Mouse (Mus musculus): ENCODE data around the gene Nle1. TPM values are rescaled to one million over a fixed set of nuclear protein-coding genes. Genes with fewer than 3 reads are reported as not detected.

Gene Nle1
- polyA plus RNA-seq, 1 experiment from 2014 or later, result 32.1 TPM

- 83% methylated on average over 9 of the region's 9 CpGs for WGBS
- Histone ChIP-seq H3K4me3 (no peak overlapping the region), H3K4me1 (peaks cover 15% of the 10 kb centered on the region), H3K9ac (no peak overlapping the region), H3K9me3 (replicated peaks) (no peaks in the 10 kb centered on the region), H3K4me2 (replicated peaks) (no peak overlapping the region), H3K27ac (no peak overlapping the region), H3K36me3 (no peaks in the 10 kb centered on the region), H3K27me3 (no peaks in the 10 kb centered on the region)
- no peak for ATAC-seq (ENCODE audit: low FRiP score)
Observed at GRCm38 (mm10) chr11:82862638-82863037, 45.6 kb downstream of the Nle1 start.

DNA sequence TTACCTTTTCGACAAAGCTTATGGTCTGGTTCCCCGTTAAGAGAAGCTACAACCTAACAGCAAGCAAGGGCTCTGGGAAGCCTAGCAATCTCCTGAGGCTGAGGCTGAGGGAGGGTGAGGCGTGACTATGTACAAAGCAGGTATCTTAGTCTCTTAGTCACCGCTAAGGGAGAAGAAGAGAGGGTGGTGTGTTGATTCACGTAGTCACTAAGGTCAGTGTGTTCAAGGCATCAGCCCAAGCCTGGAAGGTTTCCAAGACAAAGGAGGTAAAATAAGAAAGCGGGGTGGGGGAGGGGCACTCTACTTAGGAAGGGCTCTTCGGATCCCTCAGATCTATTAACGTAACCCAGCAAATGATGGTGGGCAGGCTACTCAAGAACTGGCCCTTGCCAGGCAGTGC lies 46.7 kb downstream of the Nle1 start:
- whole genome bisulfite sequencing, result 77% methylated on average over 8 of the region's 8 CpGs
- no peaks in the 10 kb centered on the region for H3K27me3 ChIP-seq
- H3K4me3 ChIP-seq, result no peak overlapping the region
- H3K9me3 ChIP-seq (replicated peaks), result no peaks in the 10 kb centered on the region
- ATAC-seq (ENCODE audit: low FRiP score), result no peak
- H3K4me2 ChIP-seq (replicated peaks), result no peak overlapping the region
- no peak overlapping the region for H3K9ac ChIP-seq
- peaks cover 15% of the 10 kb centered on the region for H3K4me1 ChIP-seq
- no peak overlapping the region for H3K27ac ChIP-seq
- no peaks in the 10 kb centered on the region for H3K36me3 ChIP-seq

- Histone ChIP-seq H3K9ac (no peak overlapping the region), H3K9me3 (replicated peaks) (no peaks in the 10 kb centered on the region), H3K4me3 (no peak overlapping the region), H3K36me3 (no peaks in the 10 kb centered on the region), H3K4me1 (peaks cover 18% of the 10 kb centered on the region), H3K27me3 (no peaks in the 10 kb centered on the region), H3K27ac (no peak overlapping the region), H3K4me2 (replicated peaks) (no peak overlapping the region)
- ATAC-seq (ENCODE audit: low FRiP score), result no peak
- WGBS, result 84% methylated on average over 6 of the region's 6 CpGs
Observed at GRCm38 (mm10) chr11:82860759-82861158, 47.5 kb downstream of the Nle1 start.

DNA sequence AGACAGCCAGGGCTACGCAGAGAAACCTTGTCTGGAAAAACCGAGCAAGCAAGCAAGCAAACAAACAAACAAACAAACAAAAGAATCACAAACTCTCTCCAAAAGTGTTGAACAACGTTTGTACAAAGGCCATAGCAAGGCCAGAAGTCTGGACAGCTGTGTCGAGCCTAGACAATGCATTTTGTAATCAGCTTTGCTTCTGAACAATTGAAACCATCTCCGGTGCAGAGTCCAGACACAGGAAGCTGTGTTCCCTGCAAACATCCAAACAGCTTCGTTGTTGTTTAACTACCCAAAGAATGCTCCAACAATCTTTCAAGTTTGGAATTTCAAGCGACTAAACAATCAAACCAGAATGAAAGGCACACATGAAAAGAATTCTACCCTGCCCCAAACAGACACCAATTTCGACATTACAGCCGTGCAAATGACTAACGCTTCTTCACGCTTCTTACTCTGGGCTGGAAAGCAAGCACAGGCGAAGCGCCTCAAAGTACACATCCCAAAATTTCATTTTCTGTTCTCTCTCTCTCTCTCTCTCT lies 50.8 kb downstream of the Nle1 start:
- Histone ChIP-seq H3K36me3 (no peaks in the 10 kb centered on the region), H3K27me3 (no peaks in the 10 kb centered on the region), H3K4me1 (peaks cover 15% of the 10 kb centered on the region; the same call in 1 of the 2 replicates), H3K9me3 (replicated peaks) (no peaks in the 10 kb centered on the region), H3K4me2 (replicated peaks) (no peak overlapping the region), H3K27ac (no peak overlapping the region), H3K9ac (no peak overlapping the region), H3K4me3 (no peak overlapping the region)
- ATAC-seq (ENCODE audit: low FRiP score), result no peak
- WGBS, result 75% methylated on average over 13 of the region's 13 CpGs

GRCm38 (mm10) chr11:82856032-82856431 lies 52.2 kb downstream of the Nle1 start:
- ATAC-seq (ENCODE audit: low FRiP score), result no peak
- no peaks in the 10 kb centered on the region for H3K27me3 ChIP-seq

DNA sequence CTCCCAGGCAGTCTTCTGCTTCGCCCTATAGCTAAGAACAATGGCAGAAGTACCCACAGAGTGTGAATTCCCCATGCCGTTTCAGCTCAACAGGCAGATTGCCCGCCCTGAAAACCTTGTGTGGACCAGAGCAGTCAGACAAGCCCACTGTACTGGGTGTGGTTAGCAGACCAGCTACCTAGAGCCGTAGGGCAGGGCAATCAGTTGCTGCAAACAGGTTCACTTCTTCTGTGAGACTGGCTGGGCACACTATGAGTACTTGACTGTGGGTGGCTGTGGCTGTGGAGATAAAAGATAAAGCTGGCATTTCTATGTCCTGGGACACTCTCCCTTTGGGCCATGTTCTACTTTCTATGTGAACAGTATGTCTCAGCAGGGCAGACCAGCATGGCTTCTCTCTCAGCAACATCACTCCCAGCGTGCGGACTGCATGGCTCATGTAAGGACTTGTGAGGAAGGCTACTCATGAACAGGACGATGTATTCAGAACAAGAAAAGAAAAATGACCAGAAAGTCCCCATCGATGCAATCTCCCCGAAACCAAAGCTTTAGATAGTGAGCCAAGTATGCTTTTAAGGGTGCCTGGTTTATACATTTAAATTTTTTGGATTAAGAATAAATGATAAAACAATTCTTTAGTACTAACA lies 52.8 kb downstream of the Nle1 start:
- Histone ChIP-seq H3K27me3 (no peaks in the 10 kb centered on the region), H3K4me1 (peaks cover 17% of the 10 kb centered on the region), H3K9ac (no peak overlapping the region), H3K36me3 (no peaks in the 10 kb centered on the region), H3K27ac (no peak overlapping the region), H3K9me3 (replicated peaks) (no peaks in the 10 kb centered on the region), H3K4me2 (replicated peaks) (no peak overlapping the region), H3K4me3 (no peak overlapping the region)
- WGBS, result 80% methylated on average over 9 of the region's 9 CpGs
- no peak for ATAC-seq (ENCODE audit: low FRiP score)

More at GRCm38 (mm10) chr11:82856032-82856431, 52.2 kb downstream of the Nle1 start:
- peaks cover 11% of the 10 kb centered on the region for H3K4me1 ChIP-seq
- no peaks in the 10 kb centered on the region for H3K9me3 ChIP-seq (replicated peaks)
- no peak overlapping the region for H3K4me3 ChIP-seq
- no peak overlapping the region for H3K27ac ChIP-seq
- H3K4me2 ChIP-seq (replicated peaks), result no peak overlapping the region
- 58% methylated on average over 10 of the region's 10 CpGs for WGBS
- no peak overlapping the region for H3K9ac ChIP-seq
- H3K36me3 ChIP-seq, result no peaks in the 10 kb centered on the region

GRCm38 (mm10) chr11:82854111-82854510 lies 54.1 kb downstream of the Nle1 start:
- no peak overlapping the region for H3K9ac ChIP-seq
- 88% methylated on average over 6 of the region's 6 CpGs for WGBS
- no peak for ATAC-seq (ENCODE audit: low FRiP score)
- H3K4me2 ChIP-seq (replicated peaks), result no peak overlapping the region
- no peak overlapping the region for H3K4me3 ChIP-seq
- no peak overlapping the region for H3K27ac ChIP-seq
- H3K9me3 ChIP-seq (replicated peaks), result no peaks in the 10 kb centered on the region
- H3K27me3 ChIP-seq, result no peaks in the 10 kb centered on the region
- H3K36me3 ChIP-seq, result no peaks in the 10 kb centered on the region
- H3K4me1 ChIP-seq, result peaks cover 22% of the 10 kb centered on the region

DNA sequence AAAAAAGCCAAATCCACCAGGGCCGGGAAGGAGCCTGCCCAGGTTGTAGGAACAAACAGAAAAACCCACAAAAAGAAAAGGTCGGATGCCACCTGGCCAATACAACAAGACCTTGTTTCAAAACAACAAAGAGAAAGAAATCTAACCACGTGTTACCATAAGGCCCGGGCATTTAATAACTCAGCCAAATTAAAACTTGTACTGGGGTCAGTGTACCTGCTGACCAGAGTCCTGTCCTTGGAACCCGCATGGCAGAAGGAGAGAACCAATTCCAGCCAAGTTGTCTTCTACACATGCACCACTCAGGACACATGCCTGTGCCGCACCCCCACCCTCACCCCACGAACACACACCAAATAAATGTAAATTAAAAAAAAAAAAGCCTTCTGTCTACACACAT lies 55.3 kb downstream of the Nle1 start:
- H3K36me3 ChIP-seq, result no peaks in the 10 kb centered on the region
- H3K27ac ChIP-seq, result no peak overlapping the region
- 88% methylated on average over 7 of the region's 7 CpGs for WGBS
- no peak overlapping the region for H3K4me3 ChIP-seq
- no peaks in the 10 kb centered on the region for H3K9me3 ChIP-seq (replicated peaks)
- H3K4me1 ChIP-seq, result peaks cover 22% of the 10 kb centered on the region
- no peaks in the 10 kb centered on the region for H3K27me3 ChIP-seq
- no peak overlapping the region for H3K9ac ChIP-seq
- H3K4me2 ChIP-seq (replicated peaks), result no peak overlapping the region
- ATAC-seq (ENCODE audit: low FRiP score), result no peak

DNA sequence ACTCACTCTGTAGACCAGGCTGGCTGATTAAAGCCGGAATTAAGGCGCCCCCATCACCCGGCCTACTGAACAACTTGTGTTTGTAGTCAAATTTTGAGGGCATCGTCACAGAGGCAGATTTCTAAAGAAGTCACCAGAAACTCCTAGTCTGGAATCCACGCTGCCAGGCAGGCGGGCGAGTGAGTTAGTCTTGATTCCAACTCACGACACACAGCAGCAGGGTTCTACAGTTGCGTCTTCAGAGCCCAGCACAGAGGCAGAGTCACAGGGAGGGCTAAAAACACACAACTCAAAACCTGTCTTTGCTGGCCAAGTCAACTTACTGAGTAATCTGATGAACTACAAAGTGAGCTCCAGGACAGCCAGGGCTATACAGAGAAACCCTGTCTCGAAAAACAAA lies 55.7 kb downstream of the Nle1 start:
- Histone ChIP-seq H3K9me3 (replicated peaks) (no peaks in the 10 kb centered on the region), H3K27ac (no peak overlapping the region), H3K27me3 (no peaks in the 10 kb centered on the region), H3K9ac (no peak overlapping the region), H3K4me2 (replicated peaks) (no peak overlapping the region), H3K4me3 (no peak overlapping the region), H3K36me3 (no peaks in the 10 kb centered on the region), H3K4me1 (peaks cover 22% of the 10 kb centered on the region)
- WGBS, result 82% methylated on average over 10 of the region's 10 CpGs
- ATAC-seq (ENCODE audit: low FRiP score), result no peak

DNA sequence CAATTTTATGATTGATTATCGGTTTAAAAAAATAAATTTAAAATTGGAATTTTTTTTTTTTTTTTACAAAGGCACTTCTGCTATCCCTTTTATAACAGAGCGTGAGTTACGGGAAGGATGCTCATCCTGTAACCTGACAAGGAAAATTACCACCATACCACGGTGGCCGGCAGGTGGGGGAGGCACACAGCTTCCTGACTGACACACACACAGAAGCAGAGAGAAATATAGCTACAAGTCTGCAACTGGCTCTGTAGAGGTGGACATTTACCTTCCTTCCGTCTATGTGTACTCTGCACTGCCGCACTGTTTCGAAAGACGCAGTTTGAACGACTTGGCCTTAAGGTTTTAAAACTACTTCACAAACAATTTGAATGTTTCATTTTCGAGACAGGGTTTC lies 56.1 kb downstream of the Nle1 start:
- H3K27ac ChIP-seq, result no peak overlapping the region
- H3K4me3 ChIP-seq, result no peak overlapping the region
- no peaks in the 10 kb centered on the region for H3K36me3 ChIP-seq
- H3K9ac ChIP-seq, result no peak overlapping the region
- H3K4me2 ChIP-seq (replicated peaks), result no peak overlapping the region
- H3K27me3 ChIP-seq, result no peaks in the 10 kb centered on the region
- H3K9me3 ChIP-seq (replicated peaks), result no peaks in the 10 kb centered on the region
- ATAC-seq (ENCODE audit: low FRiP score), result no peak
- peaks cover 22% of the 10 kb centered on the region for H3K4me1 ChIP-seq
- WGBS, result 88% methylated on average over 11 of the region's 11 CpGs

Other genes with a start within 250 kb of the Nle1 start
- gene Cct6b, start 144.1 kb downstream of the Nle1 start, polyA plus RNA-seq (2016; fragmentation: Nextera tagmentation; extraction: Ambion mirVana), result 0.19 and 0.57 TPM in 2 replicates
- 35.0 and 36.5 TPM in 2 replicates for gene Zfp830, start 144.1 kb downstream of the Nle1 start, polyA plus RNA-seq (2016; fragmentation: Nextera tagmentation; extraction: Ambion mirVana)
- gene Lig3, start 127.3 kb downstream of the Nle1 start, polyA plus RNA-seq (2016; fragmentation: Nextera tagmentation; extraction: Ambion mirVana), result 49.9 and 50.1 TPM in 2 replicates
- gene Rffl, start 37.2 kb downstream of the Nle1 start, polyA plus RNA-seq (2016; fragmentation: Nextera tagmentation; extraction: Ambion mirVana), result 8.9 and 9.6 TPM in 2 replicates
- 10.9 and 12.6 TPM in 2 replicates for gene Rad51d, start 17.8 kb downstream of the Nle1 start, polyA plus RNA-seq (2016; fragmentation: Nextera tagmentation; extraction: Ambion mirVana)
- 0.65 and 0.68 TPM in 2 replicates for gene Fndc8, start 16.3 kb downstream of the Nle1 start, polyA plus RNA-seq (2016; fragmentation: Nextera tagmentation; extraction: Ambion mirVana)
- gene Unc45b, start 2.1 kb upstream of the Nle1 start, polyA plus RNA-seq (2016; fragmentation: Nextera tagmentation; extraction: Ambion mirVana), result 1.4 and 4.1 TPM in 2 replicates
- gene Slfn5, start 42.9 kb upstream of the Nle1 start, polyA plus RNA-seq (2016; fragmentation: Nextera tagmentation; extraction: Ambion mirVana), result 1.1 and 1.3 TPM in 2 replicates
- gene Slfn9, start 83.4 kb upstream of the Nle1 start, polyA plus RNA-seq (2016; fragmentation: Nextera tagmentation; extraction: Ambion mirVana), result 10.1 and 10.9 TPM in 2 replicates
- 0.34 and 0.53 TPM in 2 replicates for gene Slfn8, start 112.4 kb upstream of the Nle1 start, polyA plus RNA-seq (2016; fragmentation: Nextera tagmentation; extraction: Ambion mirVana)
- gene Slfn2, start 156.7 kb upstream of the Nle1 start, polyA plus RNA-seq (2016; fragmentation: Nextera tagmentation; extraction: Ambion mirVana), result 1.7 and 2.4 TPM in 2 replicates
- not detected in 2 replicates for gene Slfn1, start 208.4 kb upstream of the Nle1 start, polyA plus RNA-seq (2016; fragmentation: Nextera tagmentation; extraction: Ambion mirVana)